Mouse (Mus musculus): Measurements from ENCODE around the gene Gm42957. TPM values are rescaled to one million over a fixed set of nuclear protein-coding genes. Genes with fewer than 3 reads are reported as not detected.
A peak's percentile ranks its signal among the peaks of the same experiment; 100 is the strongest.

Gene Gm42957
- total RNA-seq (2014; rRNA removed), result 0.32 TPM in 1 of 2 replicates, not detected in the other
- 0.15 TPM in 1 of 2 replicates, not detected in the other for polyA plus RNA-seq (2015; fragmentation: Nextera tagmentation; extraction: Ambion mirVana)

GRCm38 (mm10) chr3:96634928-96635879, at the start of gene Gm42957, which contains the start of gene Pex11b:
TSS of gene Gm42957 (plus strand) at chr3:96635474.
TSS of gene Pex11b (plus strand) at chr3:96635376.
- Histone ChIP-seq H3K4me1 (ENCODE audit: insufficient read depth, low read length) (peaks cover 13% of the 10 kb centered on the region; the same call in 1 of the 2 replicates), H3K4me3 (ENCODE audit: low read length) (peak within 1 kb of the TSS; percentile 79), H3K9me3 (ENCODE audit: low read length) (no peaks in the 10 kb centered on the region), H3K27me3 (ENCODE audit: insufficient read depth, low read length) (no peaks in the 10 kb centered on the region), H3K36me3 (ENCODE audit: insufficient read depth, low read length) (peaks cover 34% of the 10 kb centered on the region; the same call in 1 of the 2 replicates), H3K4me2 (ENCODE audit: low read depth, low read length) (peak within 1 kb of the TSS; percentile 94), H3K27ac (peak within 1 kb of the TSS; percentile 79), H3K9ac (replicated peaks; ENCODE audit: low read length) (peak within 1 kb of the TSS; percentile 93)
- 2% methylated on average over 60 of the region's 60 CpGs for WGBS
- peak; percentile 62 for TF ChIP-seq CTCF (IDR thresholded peaks at IDR 0.05; ENCODE audit: low read depth)
- DNase-seq (ENCODE audit: low spot score), result peak; percentile 88
- peak; percentile 90 for ATAC-seq

GRCm38 (mm10) chr3:96590657-96591056, 44.6 kb upstream of the Gm42957 start:
- no peak for TF ChIP-seq CTCF (IDR thresholded peaks at IDR 0.05; ENCODE audit: low read depth)
- H3K9me3 ChIP-seq (ENCODE audit: low read length), result no peaks in the 10 kb centered on the region
- no peak overlapping the region for H3K4me2 ChIP-seq (ENCODE audit: low read depth, low read length)
- H3K4me3 ChIP-seq (ENCODE audit: low read length), result no peak overlapping the region
- ATAC-seq (no peak), DNase-seq (ENCODE audit: low spot score) (no peak)
- 88% methylated on average over 4 of the region's 4 CpGs for WGBS
- H3K4me1 ChIP-seq (ENCODE audit: insufficient read depth, low read length), result peaks cover 4% of the 10 kb centered on the region; the same call in 1 of the 2 replicates
- no peak overlapping the region for H3K9ac ChIP-seq (replicated peaks; ENCODE audit: low read length)
- H3K27ac ChIP-seq, result no peak overlapping the region
- no peaks in the 10 kb centered on the region for H3K27me3 ChIP-seq (ENCODE audit: insufficient read depth, low read length)
- no peaks in the 10 kb centered on the region for H3K36me3 ChIP-seq (ENCODE audit: insufficient read depth, low read length)

- peak; percentile 57 for DNase-seq (ENCODE audit: low spot score)
Observed at GRCm38 (mm10) chr3:96593374-96593773, 41.9 kb upstream of the Gm42957 start.

GRCm38 (mm10) chr3:96593790-96594560, 41.3 kb upstream of the Gm42957 start, which contains the start of gene Polr3gl:
TSS of gene Polr3gl (minus strand) at chr3:96594181.
- ATAC-seq, result peak; percentile 92
- Histone ChIP-seq H3K9me3 (ENCODE audit: low read length) (no peaks in the 10 kb centered on the region), H3K4me3 (ENCODE audit: low read length) (peak within 1 kb of the TSS; percentile 68), H3K4me1 (ENCODE audit: insufficient read depth, low read length) (peaks cover 24% of the 10 kb centered on the region), H3K27ac (peak within 1 kb of the TSS; percentile 87), H3K4me2 (ENCODE audit: low read depth, low read length) (peak within 1 kb of the TSS; percentile 86), H3K27me3 (ENCODE audit: insufficient read depth, low read length) (no peaks in the 10 kb centered on the region), H3K9ac (replicated peaks; ENCODE audit: low read length) (peak within 1 kb of the TSS; percentile 69), H3K36me3 (ENCODE audit: insufficient read depth, low read length) (no peaks in the 10 kb centered on the region)
- TF ChIP-seq CTCF (IDR thresholded peaks at IDR 0.05; ENCODE audit: low read depth), result peak; percentile 49
- DNase-seq (ENCODE audit: low spot score), result peak; percentile 95
- under 1% methylated on average over 38 of the region's 38 CpGs for WGBS

More at GRCm38 (mm10) chr3:96593374-96593773, 41.9 kb upstream of the Gm42957 start:
- Histone ChIP-seq H3K9me3 (ENCODE audit: low read length) (no peaks in the 10 kb centered on the region), H3K4me3 (ENCODE audit: low read length) (peak overlapping the region; percentile 68), H3K27me3 (ENCODE audit: insufficient read depth, low read length) (no peaks in the 10 kb centered on the region), H3K27ac (peak overlapping the region; percentile 87), H3K9ac (replicated peaks; ENCODE audit: low read length) (peak overlapping the region; percentile 69), H3K4me2 (ENCODE audit: low read depth, low read length) (peak overlapping the region; percentile 86), H3K36me3 (ENCODE audit: insufficient read depth, low read length) (no peaks in the 10 kb centered on the region), H3K4me1 (ENCODE audit: insufficient read depth, low read length) (peaks cover 19% of the 10 kb centered on the region)
- WGBS, result under 1% methylated on average over 10 of the region's 10 CpGs
- ATAC-seq, result no peak
- no peak for TF ChIP-seq CTCF (IDR thresholded peaks at IDR 0.05; ENCODE audit: low read depth)

- no peak for ATAC-seq
- WGBS, result 79% methylated on average over 5 of the region's 5 CpGs
- Histone ChIP-seq H3K4me2 (ENCODE audit: low read depth, low read length) (no peak overlapping the region; the same call in 1 of the 2 replicates), H3K9ac (replicated peaks; ENCODE audit: low read length) (no peak overlapping the region), H3K27ac (no peak overlapping the region), H3K4me1 (ENCODE audit: insufficient read depth, low read length) (peaks cover 24% of the 10 kb centered on the region), H3K4me3 (ENCODE audit: low read length) (no peak overlapping the region), H3K36me3 (ENCODE audit: insufficient read depth, low read length) (no peaks in the 10 kb centered on the region), H3K9me3 (ENCODE audit: low read length) (no peaks in the 10 kb centered on the region), H3K27me3 (ENCODE audit: insufficient read depth, low read length) (no peaks in the 10 kb centered on the region)
- TF ChIP-seq CTCF (IDR thresholded peaks at IDR 0.05; ENCODE audit: low read depth), result no peak; the same call in 1 of the 2 replicates
- DNase-seq (ENCODE audit: low spot score), result no peak
Observed at GRCm38 (mm10) chr3:96594851-96595250, 40.4 kb upstream of the Gm42957 start.

GRCm38 (mm10) chr3:96595661-96596060, 39.6 kb upstream of the Gm42957 start:
- Histone ChIP-seq H3K4me2 (ENCODE audit: low read depth, low read length) (peak overlapping the region; percentile 81), H3K36me3 (ENCODE audit: insufficient read depth, low read length) (no peaks in the 10 kb centered on the region), H3K27me3 (ENCODE audit: insufficient read depth, low read length) (no peaks in the 10 kb centered on the region), H3K27ac (peak overlapping the region; percentile 77), H3K9me3 (ENCODE audit: low read length) (no peaks in the 10 kb centered on the region), H3K4me1 (ENCODE audit: insufficient read depth, low read length) (peaks cover 27% of the 10 kb centered on the region), H3K9ac (replicated peaks; ENCODE audit: low read length) (peak overlapping the region; percentile 69; the same call in 1 of the 2 replicates), H3K4me3 (ENCODE audit: low read length) (peak overlapping the region; percentile 52)
- no peak; the same call in 1 of the 2 replicates for ATAC-seq
- TF ChIP-seq CTCF (IDR thresholded peaks at IDR 0.05; ENCODE audit: low read depth), result no peak
- peak; percentile 51 for DNase-seq (ENCODE audit: low spot score)
- WGBS, result 19% methylated on average over 6 of the region's 6 CpGs

Measured in hindbrain, postnatal 0 days (tissue).